Mouse (Mus musculus) left cerebral cortex, postnatal 4 days (tissue): ENCODE measurements around the gene Fndc7. TPM values are rescaled to one million over a fixed set of nuclear protein-coding genes. Genes with fewer than 3 reads are reported as not detected.
"Not testable (repeated sequence)": the region's sequence is repeated elsewhere in the genome, so short reads cannot be mapped to it uniquely, and the experiment has no call there.

Source experiments
- DNase-seq: peaks from one replicate; pipeline ENCODE4 v3.0.0-alpha.2; 2022
- intact Hi-C: fragments of 180-260 bp; cut with DNase I; formaldehyde crosslinking; loops from one replicate; pipeline ENCODE4 v1.15.1; 2025
- total RNA-seq, 2 experiments: library from RNA; stranded (reverse); gene quantifications; 2 replicates each; pipeline ENCODE4 v1.2.3; 2021

Gene Fndc7
- total RNA-seq, 2 experiments from 2014 or later: 0.14 TPM; not detected in 1

GRCm38 (mm10) chr3:108857124-108857470 is 32.7 kb downstream of the Fndc7 start:
- intact Hi-C loops: no loop called here

DNA sequence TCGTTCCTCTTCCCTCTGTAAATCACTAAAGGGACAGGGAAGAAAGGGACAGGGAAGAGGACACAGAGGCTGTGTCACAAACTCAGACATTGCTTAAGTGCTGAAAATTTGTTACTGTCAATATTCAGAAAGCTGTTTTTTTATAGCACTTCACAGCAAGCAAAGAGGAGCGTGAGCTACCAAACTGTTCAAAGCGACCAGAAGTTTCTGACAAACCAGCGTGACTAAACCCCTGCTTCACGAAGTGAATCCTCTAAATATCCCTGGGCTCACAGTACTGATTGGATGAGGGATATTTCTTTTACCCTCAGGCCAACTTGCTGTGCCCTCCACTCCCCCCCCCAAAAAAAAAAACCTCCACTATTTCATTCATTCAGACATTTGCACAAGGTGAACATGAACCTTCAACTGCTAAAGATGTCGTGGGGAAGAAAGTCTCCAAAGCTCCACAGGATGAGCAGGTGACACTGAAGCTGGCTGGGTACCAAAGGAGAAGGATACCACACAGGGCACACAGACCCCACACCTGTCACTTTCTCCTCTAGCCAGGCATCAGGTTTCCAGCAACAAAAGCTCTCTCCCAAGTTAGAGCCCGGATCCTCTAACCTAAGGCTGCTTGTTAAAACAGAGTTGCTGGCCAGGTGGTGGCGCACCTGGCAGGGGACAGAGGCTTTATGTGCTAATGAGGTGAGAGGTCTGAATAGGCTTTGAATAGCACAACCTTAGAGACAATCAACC is 33.3 kb downstream of the Fndc7 start:
- intact Hi-C loops: no loop called here
- peak; percentile 13 for DNase-seq

More at GRCm38 (mm10) chr3:108857124-108857470, 32.7 kb downstream of the Fndc7 start:
- DNase-seq: no peak

DNA sequence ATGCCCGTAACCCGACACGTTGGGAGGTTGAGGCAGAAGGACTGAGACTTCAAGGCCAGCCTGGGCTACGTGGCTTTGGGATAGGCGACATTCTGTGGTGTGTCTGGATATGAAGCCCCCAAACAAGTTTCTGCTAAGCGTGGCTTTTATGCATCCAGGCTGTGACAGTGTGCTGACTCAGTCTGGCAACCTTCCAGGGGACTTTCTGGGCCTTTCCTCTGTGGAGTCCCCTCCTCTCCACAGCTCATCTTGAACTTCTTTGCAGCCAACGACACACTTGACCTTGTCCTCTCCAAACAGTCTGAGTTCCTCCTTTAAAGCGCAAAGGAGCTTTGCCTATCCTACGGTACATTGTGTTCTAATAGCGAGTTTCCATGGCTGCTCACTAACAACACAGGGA is 33.9 kb downstream of the Fndc7 start:
- intact Hi-C loops: no loop called here

DNA sequence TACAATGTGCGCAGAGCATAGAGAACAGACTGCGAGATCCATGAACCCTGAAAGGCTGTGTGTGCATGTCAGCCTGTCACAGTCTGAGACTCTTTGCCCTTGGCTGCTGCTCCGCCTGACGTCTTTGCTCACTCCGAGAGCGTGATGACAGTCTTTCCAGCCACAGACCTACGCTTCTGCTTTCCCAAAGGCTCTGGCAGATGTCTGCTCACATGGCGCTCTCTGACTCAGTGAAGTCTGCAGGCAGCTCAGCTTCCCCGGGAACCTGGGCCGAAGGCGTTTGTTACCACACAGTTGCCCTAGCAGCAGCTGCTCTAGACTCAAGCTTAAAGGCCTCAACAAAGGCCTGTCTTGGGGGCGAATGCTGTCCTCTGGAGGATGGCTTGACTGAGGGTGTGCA is 34.4 kb downstream of the Fndc7 start:
- intact Hi-C loops: no loop called here
- peak; percentile 54 for DNase-seq

More for the DNA sequence above, 33.9 kb downstream of the Fndc7 start:
- peak; percentile 46 for DNase-seq

DNA sequence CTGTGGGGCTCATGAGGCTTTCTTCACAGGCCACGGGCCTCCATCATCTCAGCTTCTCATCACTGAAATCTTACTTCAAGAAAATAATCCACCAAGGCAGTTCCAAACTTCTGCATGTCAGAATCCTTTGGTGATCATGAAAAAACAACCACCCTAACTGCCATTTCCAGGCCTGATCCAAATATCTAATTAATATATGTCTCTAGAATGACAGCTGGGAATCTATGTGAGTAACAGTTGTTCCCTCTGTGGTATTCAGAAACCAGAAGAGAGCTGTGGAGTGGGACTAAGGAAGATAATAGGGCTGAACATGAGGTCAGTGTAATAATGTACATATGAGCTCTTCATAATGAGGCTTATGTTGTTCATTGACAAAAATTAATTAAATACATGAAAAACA is 36.5 kb downstream of the Fndc7 start:
- DNase-seq: no peak
- intact Hi-C loops: no loop called here

GRCm38 (mm10) chr3:108851996-108852697 is 37.7 kb downstream of the Fndc7 start:
- intact Hi-C loops: no loop called here

GRCm38 (mm10) chr3:108851554-108851953 is 38.3 kb downstream of the Fndc7 start:
- no peak for DNase-seq
- intact Hi-C loops: no loop called here

More at GRCm38 (mm10) chr3:108851996-108852697, 37.7 kb downstream of the Fndc7 start:
- DNase-seq: peak; percentile 71

DNA sequence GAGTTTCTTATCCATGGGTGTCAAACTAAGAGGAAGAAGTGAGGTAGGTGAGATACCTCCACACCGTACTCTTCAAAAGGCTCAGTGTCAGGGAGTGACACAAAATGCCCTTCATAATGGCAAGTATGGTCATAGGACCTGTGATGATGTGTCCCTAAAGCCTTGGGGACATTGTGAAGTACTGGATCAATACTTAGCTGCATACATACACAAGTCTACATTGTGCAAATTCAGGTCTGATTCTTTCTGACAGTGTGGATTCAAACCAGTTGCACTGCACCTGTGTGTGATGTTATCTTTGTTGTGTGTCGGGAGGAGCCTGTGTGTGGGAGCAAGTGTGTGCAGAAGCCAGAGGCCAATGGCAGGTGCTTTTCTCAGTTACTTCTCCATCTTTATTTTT is 38.7 kb downstream of the Fndc7 start:
- intact Hi-C loops: no loop called here
- DNase-seq: no peak

DNA sequence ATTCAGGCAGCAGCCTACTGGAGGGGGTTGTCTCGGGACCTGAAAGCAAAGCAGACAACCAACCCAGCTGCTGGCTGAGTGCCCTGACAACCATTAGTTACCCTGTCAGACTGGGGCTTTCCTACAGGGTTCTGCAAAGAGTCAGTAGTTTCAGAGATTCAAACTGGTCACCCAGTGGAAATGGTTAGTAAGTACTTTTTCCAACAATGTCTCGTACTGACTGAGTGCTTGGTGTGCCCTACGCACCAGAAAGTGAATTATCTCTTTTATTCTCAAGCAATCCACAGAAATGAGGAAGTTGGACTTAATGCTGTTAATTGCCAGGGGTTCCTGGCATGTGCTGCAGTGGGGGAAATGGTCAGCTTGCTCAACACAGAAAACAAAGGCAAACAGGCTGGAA is 39.3 kb downstream of the Fndc7 start:
- DNase-seq: peak; percentile 75
- intact Hi-C loops: no loop called here

GRCm38 (mm10) chr3:108846616-108847015 is 43.2 kb downstream of the Fndc7 start:
- no peak for DNase-seq
- intact Hi-C loops: loop anchor here (10.0 kb wide), 1 partner anchor 218 kb away; no protein-coding TSS in a partner anchor

DNA sequence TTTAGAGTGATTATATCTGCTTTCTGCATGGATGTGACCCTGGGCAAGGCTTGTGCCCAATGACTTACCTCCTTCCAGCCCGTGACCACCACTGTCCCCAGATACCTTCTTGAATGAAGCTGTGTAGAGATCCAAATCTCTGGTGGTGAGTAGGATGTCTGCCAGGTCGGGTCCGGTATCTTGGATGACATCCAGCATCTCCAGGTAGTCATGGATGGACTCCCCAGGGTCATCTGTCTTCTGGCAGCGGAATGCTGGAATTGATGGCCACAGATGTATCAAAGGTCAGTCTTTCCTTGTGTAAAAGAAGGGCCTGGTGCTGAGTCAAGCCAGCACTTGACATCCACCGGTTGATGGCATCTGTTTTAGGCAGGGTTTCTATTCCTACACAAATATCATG is 45.3 kb downstream of the Fndc7 start:
- DNase-seq: no peak
- intact Hi-C loops: loop anchor here (10.0 kb wide), 1 partner anchor 220 kb away; no protein-coding TSS in a partner anchor

DNA sequence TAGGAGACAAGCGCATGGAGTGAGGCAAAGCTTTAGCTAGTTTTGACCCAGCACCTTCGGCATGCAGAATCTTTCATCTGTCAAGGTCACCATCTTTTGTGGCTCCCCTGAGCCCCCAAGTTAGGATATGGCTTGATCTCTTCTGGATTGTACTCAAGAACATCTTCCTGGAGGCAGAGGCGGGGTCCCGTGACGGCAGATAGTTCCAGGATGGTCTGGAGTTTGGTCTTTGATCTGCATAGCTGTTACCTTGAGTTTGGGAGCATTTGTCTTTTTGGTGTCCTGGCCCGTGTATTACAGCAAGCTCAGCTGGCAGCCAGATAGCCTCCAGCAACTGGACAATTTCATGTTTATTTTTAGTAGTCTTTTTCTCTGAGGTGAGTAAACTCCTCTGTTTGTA is 45.8 kb downstream of the Fndc7 start:
- DNase-seq: no peak
- intact Hi-C loops: loop anchor here (10.0 kb wide), 1 partner anchor 221 kb away; no protein-coding TSS in a partner anchor

- DNase-seq: no peak
- intact Hi-C loops: loop anchor here (10.0 kb wide), 1 partner anchor 224 kb away; no protein-coding TSS in a partner anchor
Observed at GRCm38 (mm10) chr3:108840716-108841054, 49.1 kb downstream of the Fndc7 start.

GRCm38 (mm10) chr3:108840000-108840715 is 49.6 kb downstream of the Fndc7 start, which contains the start of gene Stxbp3:
TSS of gene Stxbp3 (minus strand) at chr3:108840526.
- DNase-seq: peak; percentile 99
- intact Hi-C loops: loop anchor here (10.0 kb wide), 1 partner anchor 225 kb away; no protein-coding TSS in a partner anchor

DNA sequence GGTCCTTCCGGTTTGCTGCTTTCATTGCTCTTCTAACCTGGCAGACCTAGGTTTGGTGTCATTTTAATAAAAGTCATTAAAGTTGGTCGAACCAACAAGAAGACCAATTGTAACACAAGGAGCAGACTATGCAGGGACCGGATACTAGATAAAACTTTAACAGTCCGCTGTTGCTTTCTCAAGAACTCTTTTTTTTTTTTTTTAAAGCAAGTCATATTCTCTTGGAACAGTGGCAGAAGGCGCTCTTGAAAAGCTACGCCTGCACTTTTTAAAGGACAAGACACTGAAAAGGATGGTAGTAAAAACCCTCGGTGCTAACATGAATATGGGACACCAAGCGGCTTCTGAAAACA is 50.2 kb downstream of the Fndc7 start:
- no peak for DNase-seq
- intact Hi-C loops: no loop called here

DNA sequence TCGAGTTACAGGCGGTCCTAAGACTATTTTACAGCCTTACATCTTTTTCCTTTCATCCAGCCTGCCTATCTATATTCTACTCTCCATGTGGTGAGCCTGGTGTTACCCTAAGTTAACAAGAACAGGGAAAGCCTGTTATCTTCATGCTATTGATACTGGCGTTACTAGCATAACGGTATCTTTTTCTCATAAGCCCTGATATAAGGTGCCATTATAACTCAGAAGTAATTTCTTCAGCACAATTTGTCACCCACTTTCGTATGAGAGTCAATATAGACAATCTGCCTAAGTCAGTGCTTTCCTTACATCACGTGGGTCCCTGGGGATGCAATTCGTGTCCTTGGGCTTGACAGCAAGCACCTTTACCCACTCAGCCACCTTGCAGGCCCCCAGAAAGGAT is 50.8 kb downstream of the Fndc7 start:
- intact Hi-C loops: no loop called here
- DNase-seq: no peak

- intact Hi-C loops: no loop called here
- no peak for DNase-seq
Observed at GRCm38 (mm10) chr3:108836931-108837330, 52.9 kb downstream of the Fndc7 start.

GRCm38 (mm10) chr3:108833717-108834116 is 56.1 kb downstream of the Fndc7 start:
- DNase-seq, intact Hi-C loops: not testable (repeated sequence)

GRCm38 (mm10) chr3:108831750-108832149 is 58.1 kb downstream of the Fndc7 start:
- intact Hi-C loops: no loop called here
- no peak for DNase-seq

DNA sequence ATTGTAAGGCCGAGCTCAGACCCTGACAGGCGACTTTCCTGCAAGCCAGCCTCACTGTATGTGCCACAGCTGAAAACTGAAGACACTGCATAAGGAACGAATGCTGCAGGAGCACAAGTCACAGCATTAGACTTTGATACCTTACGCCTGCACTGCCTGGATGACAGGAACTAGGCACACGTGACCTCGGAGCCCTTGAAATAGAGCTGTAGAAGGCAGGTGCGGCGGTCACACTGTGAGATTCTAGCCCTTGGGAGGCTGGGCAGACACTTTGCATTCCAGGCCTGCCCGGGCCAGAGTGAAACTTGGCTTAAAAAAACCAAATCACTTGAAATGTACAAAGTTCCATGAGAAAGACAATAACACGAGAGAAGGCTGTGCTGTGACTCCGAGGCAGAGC is 59.3 kb downstream of the Fndc7 start:
- no peak for DNase-seq
- intact Hi-C loops: no loop called here

DNA sequence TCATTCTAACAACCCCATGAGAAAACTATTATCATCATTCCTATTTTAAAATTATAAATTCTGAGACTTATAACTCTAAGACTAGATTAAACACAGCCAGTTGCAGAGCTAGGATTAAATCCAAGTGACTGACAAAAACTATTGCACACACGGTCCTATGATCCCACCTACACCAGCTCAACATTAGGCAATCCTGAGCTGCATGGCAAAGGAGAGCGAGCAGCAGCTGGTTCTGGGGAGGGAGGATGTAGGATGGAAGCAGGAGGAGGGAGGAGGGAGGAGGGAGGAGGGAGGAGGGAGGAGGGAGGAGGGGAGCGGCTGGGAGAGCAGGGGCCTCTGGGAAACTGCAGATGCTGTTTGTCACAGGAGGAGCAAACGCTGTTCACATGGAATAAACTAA is 74.2 kb downstream of the Fndc7 start:
- intact Hi-C loops: no loop called here
- no peak for DNase-seq
